Mouse (Mus musculus) neural tube, embryonic 13.5 days (tissue): ENCODE data around the gene Fam13a. TPM values are rescaled to one million over a fixed set of nuclear protein-coding genes. Genes with fewer than 3 reads are reported as not detected.
A peak's percentile ranks its signal among the peaks of the same experiment; 100 is the strongest.

ENCODE experiments used
- ATAC-seq: fragments of 200-750 bp; cut with Nextera tagmentation; 2 replicates; pipeline ENCODE4 v1.8.0; 2017; ENCODE audit warnings: low read depth, mild to moderate bottlenecking, moderate TSS enrichment, moderate library complexity
- H3K27ac ChIP-seq: fragments of 300-500 bp; sonication (generic); replicated peaks from 2 replicates; pipeline ENCODE4 v1.5.1; 2015; ENCODE audit warnings: moderate library complexity, mild to moderate bottlenecking, inconsistent platforms
- H3K27me3 ChIP-seq: fragments of 300-500 bp; sonication (generic); 2 replicates; pipeline ENCODE4 v1.6.1; 2015; ENCODE audit warnings: mild to moderate bottlenecking, inconsistent platforms
- H3K36me3 ChIP-seq: fragments of 300-500 bp; sonication (generic); 2 replicates; pipeline ENCODE4 v1.6.1; 2015; ENCODE audit warnings: mild to moderate bottlenecking, inconsistent platforms
- H3K4me1 ChIP-seq: fragments of 300-500 bp; sonication (generic); replicated peaks from 2 replicates; pipeline ENCODE4 v1.6.1; 2015; ENCODE audit warnings: inconsistent platforms
- H3K4me2 ChIP-seq: fragments of 300-500 bp; sonication (generic); 2 replicates; pipeline ENCODE4 v1.6.1; 2015; ENCODE audit warnings: inconsistent platforms, mild to moderate bottlenecking, moderate library complexity
- H3K4me3 ChIP-seq: fragments of 300-500 bp; sonication (generic); 2 replicates; pipeline ENCODE4 v1.5.1; 2015; ENCODE audit warnings: mild to moderate bottlenecking, inconsistent platforms
- H3K9ac ChIP-seq: fragments of 300-500 bp; sonication (generic); 2 replicates; pipeline ENCODE4 v1.6.1; 2015; ENCODE audit warnings: moderate library complexity, mild to moderate bottlenecking, inconsistent platforms
- H3K9me3 ChIP-seq: fragments of 300-500 bp; sonication (generic); 2 replicates; pipeline ENCODE4 v1.6.1; 2016; ENCODE audit warnings: inconsistent platforms
- WGBS: fragments of 180-500 bp; shearing (Covaris S2); methylation state at CpG from one replicate; pipeline ENCODE4 v1.1.7; 2015; 5-methylcytosine and 5-hydroxymethylcytosine counted together
- polyA plus RNA-seq: library from polyadenylated mRNA; unstranded; fragments of >200 nt; fragmentation: Nextera tagmentation; extraction: Ambion mirVana; gene quantifications from 2 replicates; pipeline ENCODE4 v1.2.1, GENCODE M21; 2015

Gene Fam13a
- polyA plus RNA-seq, 1 experiment from 2014 or later: 7.0 TPM

DNA sequence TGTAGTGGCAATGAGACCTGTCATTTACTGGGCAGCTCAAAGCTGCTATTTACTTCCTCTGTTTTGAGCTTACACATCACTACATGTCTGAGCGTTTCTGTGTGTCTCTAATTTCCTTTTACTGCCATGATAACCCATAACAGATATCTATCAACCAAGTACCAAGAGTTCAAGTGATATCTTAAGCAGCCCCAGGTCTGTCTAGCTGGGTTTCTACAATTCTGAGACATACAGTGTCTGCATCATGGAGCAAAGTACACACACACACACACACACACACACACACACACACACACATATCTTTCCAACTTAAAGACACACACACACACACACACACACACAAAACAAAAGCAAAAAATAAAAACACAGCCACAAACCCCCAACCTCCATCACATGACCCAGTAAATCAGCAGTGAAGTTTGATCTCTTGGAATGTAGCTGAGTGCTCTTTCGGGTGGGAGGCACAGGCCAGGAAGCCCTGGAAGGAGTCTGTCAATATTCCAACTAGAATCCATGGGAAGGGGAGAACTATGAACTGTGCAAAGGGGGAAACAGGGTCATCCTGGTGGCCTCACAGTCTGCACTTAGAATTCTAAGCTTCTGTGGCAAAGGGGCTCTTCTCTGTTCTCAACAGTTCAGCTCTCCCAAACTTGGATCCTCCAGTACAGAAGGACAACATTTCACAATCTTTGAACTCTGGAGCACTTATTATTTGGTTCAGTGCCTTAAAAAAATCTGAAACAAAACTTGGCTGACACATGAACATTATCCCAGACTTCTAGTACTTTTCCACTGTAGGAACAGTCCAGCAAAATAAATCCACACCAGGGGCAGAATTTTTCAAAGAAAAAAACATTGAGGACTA is 73.0 kb downstream of the Fam13a start:
- Histone ChIP-seq H3K4me2 (no peak overlapping the region), H3K4me3 (no peak overlapping the region), H3K27me3 (no peaks in the 10 kb centered on the region), H3K9ac (no peak overlapping the region), H3K36me3 (peaks cover 22% of the 10 kb centered on the region), H3K4me1 (no peaks in the 10 kb centered on the region), H3K27ac (no peak overlapping the region), H3K9me3 (no peaks in the 10 kb centered on the region)
- ATAC-seq: no peak
- 80% methylated on average over 2 of the region's 2 CpGs for WGBS

DNA sequence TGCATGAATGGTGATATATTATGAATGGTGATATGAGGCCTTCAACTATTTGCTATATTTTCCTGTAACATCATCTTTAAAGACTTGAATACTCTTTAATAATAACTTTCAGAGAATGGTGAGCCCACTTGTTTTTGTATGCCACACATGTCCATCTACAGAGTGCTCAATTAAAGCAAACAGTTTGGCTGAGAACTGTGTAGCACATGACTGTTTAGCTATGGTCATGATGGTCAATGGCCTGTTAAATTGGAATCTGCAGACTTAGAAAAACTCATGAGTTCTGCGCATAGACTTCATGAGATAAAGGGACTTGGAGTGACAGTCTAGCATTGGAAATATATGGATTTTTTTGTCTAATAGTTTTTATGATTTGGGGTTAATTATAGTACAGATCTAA is 73.9 kb downstream of the Fam13a start:
- no peak for ATAC-seq
- Histone ChIP-seq H3K27me3 (no peaks in the 10 kb centered on the region), H3K9ac (no peak overlapping the region), H3K4me1 (no peaks in the 10 kb centered on the region), H3K4me3 (no peak overlapping the region), H3K27ac (no peak overlapping the region), H3K9me3 (no peaks in the 10 kb centered on the region), H3K4me2 (no peak overlapping the region), H3K36me3 (peaks cover 22% of the 10 kb centered on the region)
- WGBS: 85% methylated on average over 1 of the region's 1 CpGs

DNA sequence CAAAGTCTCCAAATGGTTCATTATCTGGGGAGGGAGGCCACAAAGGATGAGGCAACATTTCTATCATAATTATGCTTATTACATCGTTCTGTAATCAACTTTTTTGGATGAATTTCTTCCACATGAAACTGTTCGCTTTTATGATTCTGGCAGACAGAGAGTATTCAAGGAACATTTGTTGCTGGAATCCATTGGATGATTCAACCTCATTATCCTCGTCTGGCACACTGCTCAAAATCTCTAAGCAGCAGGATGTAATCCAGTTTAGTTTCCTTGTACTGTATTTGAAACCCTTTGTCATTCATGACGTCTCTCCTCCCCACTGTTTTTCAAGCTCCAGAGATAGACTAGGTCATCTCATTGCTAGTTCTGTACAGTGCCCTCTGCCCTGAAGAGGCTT is 77.5 kb downstream of the Fam13a start:
- Histone ChIP-seq H3K4me2 (no peak overlapping the region), H3K27ac (no peak overlapping the region), H3K4me3 (no peak overlapping the region), H3K9ac (no peak overlapping the region), H3K4me1 (no peaks in the 10 kb centered on the region), H3K9me3 (no peaks in the 10 kb centered on the region), H3K36me3 (peaks cover 17% of the 10 kb centered on the region; the same call in 1 of the 2 replicates), H3K27me3 (no peaks in the 10 kb centered on the region)
- no peak for ATAC-seq
- WGBS: 87% methylated on average over 4 of the region's 4 CpGs

DNA sequence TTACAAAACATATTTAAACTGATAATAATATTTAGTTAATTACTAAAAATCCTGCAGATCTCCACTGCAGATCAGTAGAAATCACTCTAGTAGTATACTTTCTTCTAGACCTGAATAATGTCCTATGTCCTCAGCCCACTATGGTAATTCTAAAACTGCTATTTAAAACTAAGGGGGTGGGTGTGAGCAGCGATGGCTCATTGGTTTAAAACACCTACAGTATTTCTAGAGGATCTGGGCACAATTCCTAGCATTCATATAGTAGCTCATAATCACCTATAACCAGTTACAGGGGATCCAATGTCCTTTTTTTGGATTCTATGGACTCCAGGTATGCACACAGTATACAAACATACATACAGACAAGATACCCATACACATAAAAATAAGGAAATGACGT is 78.1 kb downstream of the Fam13a start:
- H3K9me3 ChIP-seq: no peaks in the 10 kb centered on the region
- no peak overlapping the region for H3K4me3 ChIP-seq
- WGBS: 59% methylated on average over 2 of the region's 2 CpGs
- no peak overlapping the region for H3K4me2 ChIP-seq
- no peak overlapping the region for H3K27ac ChIP-seq
- no peak overlapping the region for H3K9ac ChIP-seq
- H3K36me3 ChIP-seq: peaks cover 17% of the 10 kb centered on the region; the same call in 1 of the 2 replicates
- H3K4me1 ChIP-seq: no peaks in the 10 kb centered on the region
- H3K27me3 ChIP-seq: no peaks in the 10 kb centered on the region
- ATAC-seq: no peak

DNA sequence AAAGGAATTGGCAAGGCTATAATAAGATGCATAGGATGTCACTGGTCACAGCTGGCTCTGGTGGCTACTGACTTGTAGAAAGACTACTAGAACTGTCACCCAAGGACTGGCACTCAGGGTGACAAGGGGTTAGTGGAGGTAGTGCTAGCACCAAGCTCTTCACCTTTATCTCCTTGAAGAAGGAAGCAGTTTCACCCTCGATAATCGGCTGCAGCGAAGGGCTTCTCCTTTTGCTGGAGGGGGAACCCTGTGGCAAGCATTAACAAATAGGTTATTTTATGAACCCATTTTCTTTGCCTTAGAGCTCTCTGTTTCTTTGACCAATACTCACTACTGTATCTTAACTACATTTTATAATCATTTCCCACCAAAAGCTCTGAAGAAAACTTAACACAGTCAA is 80.4 kb downstream of the Fam13a start:
- no peaks in the 10 kb centered on the region for H3K4me1 ChIP-seq
- no peak overlapping the region for H3K9ac ChIP-seq
- H3K27ac ChIP-seq: no peak overlapping the region
- H3K4me3 ChIP-seq: no peak overlapping the region
- no peaks in the 10 kb centered on the region for H3K27me3 ChIP-seq
- no peak overlapping the region for H3K4me2 ChIP-seq
- H3K9me3 ChIP-seq: no peaks in the 10 kb centered on the region
- 92% methylated on average over 3 of the region's 3 CpGs for WGBS
- peaks cover 17% of the 10 kb centered on the region; the same call in 1 of the 2 replicates for H3K36me3 ChIP-seq
- no peak for ATAC-seq

DNA sequence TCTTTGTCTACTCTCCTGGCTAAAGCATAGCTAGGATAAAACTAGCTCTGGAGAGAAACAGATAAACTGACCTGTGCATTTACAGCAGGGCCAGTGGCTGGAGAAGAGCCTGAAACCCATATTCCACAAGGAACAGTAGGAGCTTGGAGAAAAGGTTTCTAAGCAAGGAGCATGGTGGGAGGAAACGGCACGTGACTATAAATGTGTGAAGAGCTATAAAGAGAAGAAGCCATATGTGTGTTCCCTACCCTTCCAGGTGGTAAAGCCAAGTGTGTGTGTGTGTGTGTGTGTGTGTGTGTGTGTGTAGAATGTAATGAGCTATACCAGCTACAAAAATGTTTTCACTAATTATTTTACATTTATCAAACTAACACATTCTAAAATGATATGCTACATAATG is 82.1 kb downstream of the Fam13a start:
- Histone ChIP-seq H3K4me1 (no peaks in the 10 kb centered on the region), H3K4me2 (no peak overlapping the region), H3K9me3 (no peaks in the 10 kb centered on the region), H3K27ac (no peak overlapping the region), H3K36me3 (peaks cover 13% of the 10 kb centered on the region; the same call in 1 of the 2 replicates), H3K4me3 (no peak overlapping the region), H3K27me3 (no peaks in the 10 kb centered on the region), H3K9ac (no peak overlapping the region)
- ATAC-seq: no peak
- WGBS: 81% methylated on average over 2 of the region's 2 CpGs

DNA sequence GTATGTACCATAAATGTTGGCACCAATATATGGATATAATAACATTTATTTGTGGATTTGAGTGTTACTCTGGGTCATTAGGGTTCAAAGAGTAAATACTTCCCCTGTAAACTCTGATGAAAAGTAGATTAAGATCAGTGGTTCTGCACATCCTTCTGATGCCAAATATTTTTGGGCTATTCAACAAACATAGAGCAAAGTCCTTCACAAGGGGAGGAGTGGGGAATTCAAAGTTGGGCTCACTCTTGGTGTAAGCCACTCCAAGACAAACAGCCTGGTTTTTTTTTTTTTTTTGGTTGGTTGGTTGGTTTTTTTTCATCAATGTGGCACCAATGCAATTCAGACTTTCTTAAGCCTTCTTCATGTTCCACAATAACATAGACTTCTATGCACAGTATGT is 86.6 kb downstream of the Fam13a start:
- peaks cover 18% of the 10 kb centered on the region for H3K4me1 ChIP-seq
- ATAC-seq: no peak
- no peaks in the 10 kb centered on the region for H3K9me3 ChIP-seq
- H3K36me3 ChIP-seq: no peaks in the 10 kb centered on the region; the same call in 1 of the 2 replicates
- H3K27ac ChIP-seq: no peak overlapping the region
- no peak overlapping the region for H3K4me3 ChIP-seq
- H3K27me3 ChIP-seq: no peaks in the 10 kb centered on the region
- H3K9ac ChIP-seq: no peak overlapping the region
- H3K4me2 ChIP-seq: no peak overlapping the region

DNA sequence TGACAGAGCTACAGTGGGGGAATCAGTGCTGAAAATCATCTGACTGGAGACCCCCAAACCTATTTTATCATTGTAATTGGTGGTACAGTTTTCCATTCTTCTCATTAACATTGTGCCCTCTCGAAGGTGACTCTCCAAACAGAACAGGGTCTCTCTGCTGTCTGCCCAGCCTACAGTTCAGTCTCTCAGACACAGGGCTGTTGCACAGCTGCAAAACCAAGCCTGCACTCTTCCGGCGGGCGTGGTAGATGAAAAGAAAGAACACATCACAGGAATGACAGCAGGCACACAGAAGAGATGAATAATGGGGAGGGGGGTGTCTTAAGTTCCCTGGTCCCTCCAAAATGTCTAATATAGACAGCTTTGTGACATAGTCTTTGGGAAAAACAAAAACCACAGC is 90.2 kb downstream of the Fam13a start:
- H3K27me3 ChIP-seq: no peaks in the 10 kb centered on the region
- no peaks in the 10 kb centered on the region for H3K9me3 ChIP-seq
- no peak overlapping the region for H3K4me3 ChIP-seq
- ATAC-seq: 0 out of 2 replicates have a peak, but pooled peaks have one; percentile 12
- H3K9ac ChIP-seq: no peak overlapping the region
- H3K36me3 ChIP-seq: no peaks in the 10 kb centered on the region; the same call in 1 of the 2 replicates
- H3K4me2 ChIP-seq: no peak overlapping the region
- H3K4me1 ChIP-seq: peaks cover 26% of the 10 kb centered on the region
- 48% methylated on average over 4 of the region's 4 CpGs for WGBS
- peak overlapping the region; percentile 71 for H3K27ac ChIP-seq

DNA sequence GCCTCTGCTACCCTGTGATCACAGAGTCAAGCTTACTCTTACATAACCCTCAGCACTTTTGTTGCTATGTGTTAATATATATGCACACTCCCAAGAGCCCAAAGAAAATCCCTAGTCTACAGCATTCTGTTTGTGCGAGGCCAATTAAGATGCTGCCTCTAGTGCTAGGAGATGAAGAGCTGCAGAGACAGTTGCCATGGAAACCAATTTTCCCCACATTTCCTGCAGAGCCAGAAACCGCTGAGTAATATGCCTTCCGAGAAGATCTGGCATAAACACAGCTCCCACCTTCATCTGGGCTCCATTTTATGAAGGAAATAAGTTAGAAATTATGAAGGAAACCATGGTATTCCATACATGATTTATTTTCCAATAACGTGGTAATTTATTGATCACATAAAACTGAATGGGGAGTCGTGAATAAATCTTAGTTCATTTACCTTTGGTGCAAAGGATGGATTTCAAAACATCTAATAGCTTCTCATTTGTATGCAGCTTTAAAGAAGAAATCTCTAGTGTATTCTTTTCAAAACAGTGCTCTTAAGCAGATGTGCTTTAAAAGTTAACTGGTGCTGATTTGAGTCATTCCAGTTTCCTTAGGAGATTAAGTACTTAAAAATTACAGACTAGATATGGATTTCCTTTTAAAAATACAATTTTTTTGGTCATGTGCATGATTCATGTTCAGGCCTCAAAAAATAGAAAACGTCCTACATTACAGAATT is 91.0 kb downstream of the Fam13a start:
- H3K4me3 ChIP-seq: no peak overlapping the region
- peak overlapping the region; percentile 21 for H3K4me2 ChIP-seq
- H3K36me3 ChIP-seq: no peaks in the 10 kb centered on the region; the same call in 1 of the 2 replicates
- H3K9ac ChIP-seq: no peak overlapping the region
- 23% methylated on average over 6 of the region's 6 CpGs for WGBS
- ATAC-seq: peak; percentile 95
- no peaks in the 10 kb centered on the region for H3K9me3 ChIP-seq
- peak overlapping the region; percentile 82 for H3K27ac ChIP-seq
- H3K27me3 ChIP-seq: no peaks in the 10 kb centered on the region
- H3K4me1 ChIP-seq: peaks cover 26% of the 10 kb centered on the region

DNA sequence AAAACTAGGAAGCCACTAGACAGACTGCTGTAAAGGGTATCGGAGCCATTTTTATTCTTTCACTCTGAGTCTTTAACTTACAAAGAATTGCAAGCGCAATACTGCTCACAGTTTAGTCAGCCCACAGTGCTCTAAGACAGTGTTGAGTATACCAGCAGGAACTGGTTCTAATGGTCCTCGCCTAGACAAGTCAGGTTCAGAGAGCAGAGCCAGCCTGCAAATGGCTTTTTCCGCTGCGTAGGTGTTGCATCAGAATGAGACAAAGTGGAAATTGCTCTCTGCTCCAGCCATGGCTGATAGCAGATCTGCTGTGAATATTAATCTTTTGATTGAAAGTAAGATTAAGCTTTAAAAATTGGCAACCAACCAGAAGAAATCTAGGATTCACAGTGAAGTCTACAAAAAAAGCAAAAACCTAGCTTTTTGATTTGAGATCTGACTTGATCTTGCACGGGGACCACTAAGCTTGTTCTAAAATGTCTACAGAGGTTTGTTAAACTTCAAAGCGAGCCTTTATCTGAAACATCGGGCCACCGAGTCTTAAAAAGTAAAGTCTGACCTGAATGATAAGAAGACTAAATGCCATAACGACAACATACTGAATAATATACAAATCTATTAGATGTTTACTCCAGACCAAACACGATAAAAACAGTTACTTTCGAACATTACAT is 91.7 kb downstream of the Fam13a start:
- Histone ChIP-seq H3K4me2 (peak overlapping the region; percentile 21), H3K27ac (peak overlapping the region; percentile 82), H3K9ac (no peak overlapping the region), H3K27me3 (no peaks in the 10 kb centered on the region), H3K9me3 (no peaks in the 10 kb centered on the region), H3K4me3 (no peak overlapping the region), H3K36me3 (no peaks in the 10 kb centered on the region; the same call in 1 of the 2 replicates), H3K4me1 (peaks cover 26% of the 10 kb centered on the region)
- peak; percentile 66 for ATAC-seq
- WGBS: 64% methylated on average over 12 of the region's 12 CpGs

DNA sequence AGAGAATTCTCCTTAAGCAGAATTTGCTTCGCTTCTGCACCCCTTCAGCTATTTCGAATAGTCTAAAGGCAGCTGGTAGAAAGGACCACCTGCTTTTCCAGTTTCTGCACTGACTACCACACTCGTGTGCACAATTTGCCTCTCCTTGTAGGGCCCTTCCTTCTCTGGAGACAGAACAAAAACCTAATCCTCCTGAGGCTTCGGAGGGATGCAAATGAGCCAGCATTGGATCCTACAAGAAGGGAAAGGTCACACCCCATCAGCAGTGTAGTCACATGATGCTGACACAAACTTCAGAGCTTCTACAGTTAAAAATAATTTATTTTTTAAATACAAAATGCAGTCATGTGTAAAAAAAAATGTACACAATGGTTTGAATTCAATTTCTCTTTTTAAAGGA is 93.2 kb downstream of the Fam13a start:
- H3K27me3 ChIP-seq: no peaks in the 10 kb centered on the region
- no peak overlapping the region for H3K4me2 ChIP-seq
- no peak overlapping the region for H3K27ac ChIP-seq
- no peaks in the 10 kb centered on the region; the same call in 1 of the 2 replicates for H3K36me3 ChIP-seq
- 71% methylated on average over 4 of the region's 4 CpGs for WGBS
- H3K4me1 ChIP-seq: peaks cover 26% of the 10 kb centered on the region
- H3K4me3 ChIP-seq: no peak overlapping the region
- ATAC-seq: no peak
- H3K9ac ChIP-seq: no peak overlapping the region
- no peaks in the 10 kb centered on the region for H3K9me3 ChIP-seq

DNA sequence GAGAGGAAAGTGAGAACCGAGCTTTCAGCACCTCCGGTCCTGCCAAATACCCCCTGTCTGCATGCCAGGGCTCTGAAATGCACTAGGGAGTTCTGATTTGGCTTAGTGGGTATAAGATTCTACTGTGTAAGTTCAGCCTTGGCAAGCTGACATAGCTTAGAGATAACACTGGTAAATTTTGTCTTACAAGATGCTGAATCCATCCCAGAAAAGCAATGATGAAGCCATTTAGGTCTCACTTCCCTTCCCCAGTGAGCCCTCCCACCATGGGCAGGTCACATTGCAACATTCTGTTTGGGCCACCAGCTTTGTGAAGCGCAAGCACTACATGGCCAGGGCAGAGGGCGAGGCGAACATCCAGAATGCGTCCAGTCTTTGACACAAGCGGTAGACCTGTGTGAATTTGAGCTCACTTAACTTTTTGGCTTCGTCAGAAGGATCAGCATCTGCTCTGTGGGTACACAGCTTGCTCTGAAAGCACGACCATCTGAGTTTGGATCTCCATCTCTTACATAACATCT is 94.4 kb downstream of the Fam13a start:
- Histone ChIP-seq H3K4me1 (peaks cover 26% of the 10 kb centered on the region), H3K36me3 (no peaks in the 10 kb centered on the region; the same call in 1 of the 2 replicates), H3K4me3 (no peak overlapping the region), H3K4me2 (no peak overlapping the region), H3K27me3 (no peaks in the 10 kb centered on the region), H3K9ac (no peak overlapping the region), H3K9me3 (no peaks in the 10 kb centered on the region), H3K27ac (no peak overlapping the region)
- no peak for ATAC-seq
- WGBS: 91% methylated on average over 9 of the region's 9 CpGs
